Comparison of ENCODE assay signal across 9 mouse cellular contexts in genomic region chr16:84825009-84825408, GRCm38 (mm10). TPM values are rescaled to one million over a fixed set of nuclear protein-coding genes. Genes with fewer than 3 reads are reported as not detected.
DNase-seq lines count a peak whose midpoint lies in the region; ATAC-seq and TF ChIP-seq lines count a peak whose summit lies in the region.
"Had no signal": no experiment of that assay in that cellular context is flagged by ENCODE, and none has a peak within 500 bp of the region (broad histone marks: within the 10 kb centered on the region; RNA-seq: fewer than 3 reads in every experiment).

No protein-coding gene starts in this region.

- intact Hi-C loops in left cerebral cortex, postnatal 14 days (cut with DNase I): no loop called here

- TF ChIP-seq CTCF in stomach, postnatal 0 days (IDR thresholded peaks at IDR 0.05; ENCODE audit: low read depth): no peak

- no peak for TF ChIP-seq EP300 in stomach, postnatal 0 days (optimal IDR thresholded peaks at IDR 0.05)

- H3K9me3 ChIP-seq in stomach, postnatal 0 days (ENCODE audit: control insufficient read depth, low read length): no peaks in the 10 kb centered on the region
- H3K9me3 ChIP-seq: limb, embryonic 12.5 days had no signal

- H3K9ac ChIP-seq in stomach, postnatal 0 days (ENCODE audit: low read length): no peak overlapping the region
- H3K9ac ChIP-seq: limb, embryonic 12.5 days had no signal

- ATAC-seq in stomach, postnatal 0 days (ENCODE audit: low FRiP score, low TSS enrichment): peak; percentile 95

- H3K4me3 ChIP-seq in stomach, postnatal 0 days (ENCODE audit: low read depth, low read length): no peak overlapping the region
- H3K4me3 ChIP-seq: limb, embryonic 12.5 days had no signal

- WGBS in stomach, postnatal 0 days: 47% methylated on average over 6 of the region's 6 CpGs

- no peaks in the 10 kb centered on the region for H3K27me3 ChIP-seq in stomach, postnatal 0 days (ENCODE audit: control insufficient read depth, insufficient read depth, low read length)
- H3K27me3 ChIP-seq: limb, embryonic 12.5 days had no signal

- 0 out of 2 replicates have a peak, but pooled peaks cover 2% of the 10 kb centered on the region for H3K4me1 ChIP-seq in stomach, postnatal 0 days (replicated peaks; ENCODE audit: control insufficient read depth, insufficient read depth)
- H3K4me1 ChIP-seq: limb, embryonic 12.5 days had no signal

- no peak overlapping the region for H3K4me2 ChIP-seq in stomach, postnatal 0 days (replicated peaks; ENCODE audit: low read depth)
- H3K4me2 ChIP-seq: limb, embryonic 12.5 days had no signal

- H3K36me3 ChIP-seq in stomach, postnatal 0 days (ENCODE audit: control insufficient read depth, insufficient read depth, low read length): peaks cover 15% of the 10 kb centered on the region

- no peak overlapping the region; the same call in 1 of the 2 replicates for H3K27ac ChIP-seq in stomach, postnatal 0 days (replicated peaks)
- H3K27ac ChIP-seq: limb, embryonic 12.5 days had no signal

- peak; percentile 6 for DNase-seq in right cerebral cortex, postnatal 4 days
- DNase-seq in right cerebral cortex, postnatal 25 days: no peak
- DNase-seq in heart, adult 8-10 months (ENCODE audit: low spot score): peak; percentile 85
- DNase-seq in kidney, postnatal 36 days: peak; percentile 75 to 88
- peak; percentile 65 for DNase-seq in stomach, postnatal 0 days (ENCODE audit: low spot score)
- no peak for DNase-seq in right cerebral cortex, adult 18-20 months
- no peak for DNase-seq in left cerebral cortex, postnatal 14 days (ENCODE audit: low spot score in 2 of 2)
- no peak for DNase-seq in adrenal gland, adult 2 months

RNA-seq across cellular contexts. Expression of gene Gabpa, which starts 9.7 kb away (rescaled TPM):
- total RNA-seq in heart, adult 8-10 months (2022): 10 to 100 TPM; 39.4 to 42.6 (median 41.0) TPM
- polyA plus RNA-seq in stomach, postnatal 0 days (2015; fragmentation: Nextera tagmentation; extraction: Ambion mirVana): 10.8 and 11.1 TPM in 2 replicates
- total RNA-seq in left cerebral cortex, postnatal 14 days (2021): 10 to 100 TPM; 21.5 to 22.8 TPM
- total RNA-seq in adrenal gland, adult 2 months (2021): 10 to 100 TPM; 44.1 to 46.1 TPM
- 2.6 and 2.7 TPM in 2 replicates for polyA plus RNA-seq in adrenal gland, adult 2 months (2012; rRNA removed)

RNA-seq across cellular contexts. Expression of gene Atp5j, which starts 10.4 kb away (rescaled TPM):
- total RNA-seq in heart, adult 8-10 months (2022): 1,000 to 10,000 TPM; 1,420 to 1,989 (median 1,699) TPM
- 956 and 984 TPM in 2 replicates for polyA plus RNA-seq in stomach, postnatal 0 days (2015; fragmentation: Nextera tagmentation; extraction: Ambion mirVana)
- total RNA-seq in left cerebral cortex, postnatal 14 days (2021): 100 to 1,000 TPM; 351 to 367 TPM
- total RNA-seq in adrenal gland, adult 2 months (2021): 100 to 1,000 TPM; 451 to 484 TPM
- 192 and 291 TPM in 2 replicates for polyA plus RNA-seq in adrenal gland, adult 2 months (2012; rRNA removed)

RNA-seq across cellular contexts. Expression of gene Jam2, which starts 51.1 kb away (rescaled TPM):
- total RNA-seq in heart, adult 8-10 months (2022): 10 to 100 TPM; 89.2 to 94.1 (median 91.6) TPM
- 6.3 and 6.4 TPM in 2 replicates for polyA plus RNA-seq in stomach, postnatal 0 days (2015; fragmentation: Nextera tagmentation; extraction: Ambion mirVana)
- total RNA-seq in left cerebral cortex, postnatal 14 days (2021): 10 to 100 TPM; 25.1 to 26.2 TPM
- 10 to 100 TPM; 11.5 to 15.0 TPM for total RNA-seq in adrenal gland, adult 2 months (2021)
- 4.5 and 4.8 TPM in 2 replicates for polyA plus RNA-seq in adrenal gland, adult 2 months (2012; rRNA removed)

Comparison
In these comparisons a context has a peak if more than half of its experiments do, and no peak if none do; other contexts are left out.
1. DNase-seq: peak in right cerebral cortex, postnatal 4 days (single experiment), heart, adult 8-10 months (single experiment), kidney, postnatal 36 days (2 of 2) and stomach, postnatal 0 days (single experiment); none in right cerebral cortex, postnatal 25 days (single experiment), right cerebral cortex, adult 18-20 months (single experiment), left cerebral cortex, postnatal 14 days (0 of 2) and adrenal gland, adult 2 months (single experiment).